Mouse (Mus musculus) lung, postnatal 36 days (tissue): ENCODE results near the gene Gm20388.

Source experiments
- DNase-seq: peaks from one replicate; pipeline ENCODE4 v3.0.0; 2022; ENCODE audit warnings: mixed read lengths

Gene Gm20388

DNA sequence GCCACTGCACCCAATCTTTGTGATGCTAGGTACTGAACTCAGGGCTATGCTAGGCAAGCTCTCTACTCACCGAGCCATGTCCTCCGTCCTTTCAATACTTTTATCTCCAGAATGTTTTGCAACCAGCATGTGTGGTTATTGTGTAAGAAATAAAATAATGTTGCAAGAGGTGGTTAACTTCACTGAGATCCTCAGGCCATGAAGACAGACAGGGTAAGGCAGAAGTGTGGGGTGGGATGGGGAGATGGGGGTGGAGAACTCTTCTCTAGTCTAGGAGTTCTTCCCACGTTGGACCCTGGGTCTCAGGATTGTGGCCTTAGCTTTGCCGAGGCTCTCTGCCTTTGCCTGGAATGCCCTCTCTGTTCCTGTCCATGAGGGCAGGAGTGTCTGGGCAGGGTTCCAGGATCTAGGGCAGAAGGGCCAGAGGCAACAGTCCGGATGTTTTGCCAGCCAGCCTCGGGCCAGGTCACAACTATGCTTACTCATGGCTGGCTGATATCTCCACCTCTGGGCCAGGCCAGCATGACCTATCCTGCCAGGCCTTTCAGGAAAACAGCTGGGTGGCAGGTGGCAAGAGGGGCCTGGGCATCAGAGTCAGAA, 1785.0 kb downstream of the Gm20388 start:
- peak; percentile 87 for DNase-seq

- no peak for DNase-seq
Observed at GRCm38 (mm10) chr8:121697735-121698614, 1787.3 kb downstream of the Gm20388 start.

- no peak for DNase-seq
Observed at GRCm38 (mm10) chr8:121698615-121699101, 1788.0 kb downstream of the Gm20388 start.

GRCm38 (mm10) chr8:121699936-121700335, 1789.3 kb downstream of the Gm20388 start:
- no peak for DNase-seq

- no peak for DNase-seq
Observed at GRCm38 (mm10) chr8:121705174-121705573, 1794.5 kb downstream of the Gm20388 start.

- no peak for DNase-seq
Observed at GRCm38 (mm10) chr8:121706956-121707355, 1796.3 kb downstream of the Gm20388 start.

- DNase-seq: no peak
Observed at GRCm38 (mm10) chr8:121708406-121708805, 1797.8 kb downstream of the Gm20388 start.

- no peak for DNase-seq
Observed at GRCm38 (mm10) chr8:121717502-121717901, 1806.9 kb downstream of the Gm20388 start.

GRCm38 (mm10) chr8:121717982-121718425, 1807.4 kb downstream of the Gm20388 start:
- peak; percentile 88 for DNase-seq

DNA sequence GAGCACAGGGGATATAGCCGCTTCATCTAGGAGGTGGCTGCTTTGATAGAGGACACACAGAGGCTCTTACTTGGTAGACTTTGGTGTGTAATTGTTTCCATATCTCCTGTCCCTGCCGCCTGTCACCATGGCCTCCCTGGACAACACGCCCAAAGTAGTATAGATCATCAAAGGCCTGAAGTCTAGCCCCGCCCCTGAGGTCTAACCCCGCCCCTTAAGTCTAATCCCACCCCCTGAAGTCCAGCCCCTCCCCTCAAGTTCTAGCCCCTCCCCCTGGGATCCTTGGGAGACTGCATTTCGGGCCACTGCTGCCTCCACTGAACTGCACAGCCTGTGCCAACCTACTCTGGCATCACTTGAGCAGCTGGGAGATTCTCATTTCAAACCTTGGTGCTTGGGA, 1808.3 kb downstream of the Gm20388 start:
- no peak for DNase-seq

DNA sequence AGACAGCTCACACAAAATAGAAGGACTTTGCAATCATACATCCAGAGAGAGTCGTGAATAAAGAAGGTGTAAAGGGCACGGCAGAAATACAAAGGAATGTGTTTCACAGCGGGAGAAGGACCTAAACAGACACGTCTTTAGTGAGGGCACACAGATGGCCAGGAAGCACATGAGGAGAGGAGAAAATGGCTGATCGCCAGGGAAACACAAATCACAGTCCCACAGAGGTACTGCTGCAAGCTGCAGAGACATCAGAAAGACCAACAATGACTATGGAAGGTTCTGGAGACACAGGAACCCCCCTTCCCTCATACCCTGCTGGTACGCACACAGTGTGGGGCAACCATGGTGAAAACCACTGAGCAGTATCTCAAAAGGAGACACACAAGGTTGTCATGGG, 1810.4 kb downstream of the Gm20388 start:
- DNase-seq: no peak

- no peak for DNase-seq
Observed at GRCm38 (mm10) chr8:121723846-121724245, 1813.2 kb downstream of the Gm20388 start.

- DNase-seq: no peak
Observed at GRCm38 (mm10) chr8:121727164-121727563, 1816.5 kb downstream of the Gm20388 start.

DNA sequence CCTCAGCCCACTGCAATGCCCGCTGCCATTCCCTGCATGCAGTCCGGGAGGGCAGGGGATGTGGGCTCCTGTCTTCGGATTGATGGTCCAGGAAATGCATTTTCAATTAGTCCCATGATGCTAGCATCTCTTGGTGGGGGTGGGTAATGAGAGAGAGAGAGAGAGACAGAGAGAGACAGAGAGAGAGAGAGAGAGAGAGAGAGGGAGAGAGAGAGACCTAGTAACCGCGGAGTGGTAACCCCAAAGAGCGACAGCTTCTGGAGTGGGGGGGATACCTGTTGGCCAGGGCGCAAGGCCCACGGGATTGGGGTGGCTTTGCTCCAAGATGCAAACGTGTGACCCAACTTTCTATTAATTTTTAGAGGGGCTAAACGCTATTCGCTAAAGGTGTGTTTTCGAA, 1818.7 kb downstream of the Gm20388 start, which contains the start of gene Jph3:
TSS of gene Jph3 (plus strand) at position 301 of the 400 bp plus-strand sequence.
- DNase-seq: no peak

GRCm38 (mm10) chr8:121729754-121730153, 1819.1 kb downstream of the Gm20388 start:
- DNase-seq: no peak

DNA sequence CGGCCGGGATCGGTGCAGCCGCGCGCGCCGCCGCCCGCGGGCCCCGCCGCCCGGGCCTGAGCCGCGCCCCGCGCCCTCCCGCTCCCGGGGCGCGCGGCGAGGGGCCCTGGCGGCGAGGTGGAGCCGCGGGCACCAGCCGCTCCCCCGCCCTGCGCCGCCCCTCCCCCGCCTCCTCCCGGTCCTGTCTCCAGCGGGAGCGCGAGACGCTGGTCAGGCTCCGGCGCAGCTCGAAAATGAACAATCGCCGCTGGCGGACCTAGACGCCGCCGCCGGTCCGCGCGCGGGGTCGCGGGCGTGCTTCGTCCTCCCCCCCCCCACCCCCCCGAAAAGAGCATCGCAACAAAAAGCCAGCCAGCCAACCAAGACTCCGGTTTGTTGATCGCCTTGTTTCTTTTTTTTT, 1819.5 kb downstream of the Gm20388 start:
- no peak for DNase-seq

DNA sequence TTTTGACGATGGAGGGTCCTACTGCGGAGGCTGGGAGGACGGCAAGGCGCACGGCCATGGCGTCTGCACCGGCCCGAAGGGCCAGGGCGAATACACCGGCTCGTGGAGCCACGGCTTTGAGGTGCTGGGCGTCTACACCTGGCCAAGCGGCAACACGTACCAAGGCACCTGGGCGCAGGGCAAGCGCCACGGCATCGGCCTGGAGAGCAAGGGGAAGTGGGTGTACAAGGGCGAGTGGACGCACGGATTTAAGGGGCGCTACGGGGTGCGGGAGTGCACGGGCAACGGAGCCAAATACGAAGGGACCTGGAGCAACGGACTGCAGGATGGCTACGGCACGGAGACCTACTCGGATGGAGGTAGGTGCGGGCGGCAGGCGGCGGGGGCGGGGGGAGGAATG, 1820.0 kb downstream of the Gm20388 start:
- no peak for DNase-seq

DNA sequence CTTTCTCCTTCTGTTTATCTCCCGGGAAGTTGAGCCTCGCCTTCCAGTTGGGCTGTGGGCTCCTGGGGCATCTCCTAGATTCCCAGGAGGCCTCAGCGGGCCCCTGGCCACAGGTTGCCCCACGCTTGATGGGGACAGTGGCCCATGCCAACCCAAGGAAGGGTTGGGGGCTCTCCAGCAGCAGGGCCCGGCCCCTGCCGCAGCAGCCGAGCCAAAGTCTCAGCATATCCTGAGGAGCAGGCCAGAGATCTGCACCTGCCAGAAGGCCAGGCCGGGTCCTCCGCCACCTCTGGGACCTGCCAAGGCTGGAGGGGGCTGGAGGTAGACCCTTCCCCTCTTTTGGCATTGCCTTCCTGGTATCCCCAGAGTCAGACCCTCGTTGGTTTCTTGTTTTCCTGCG, 1820.4 kb downstream of the Gm20388 start:
- no peak for DNase-seq

- DNase-seq: no peak
Observed at GRCm38 (mm10) chr8:121731471-121732333, 1821.1 kb downstream of the Gm20388 start.

DNA sequence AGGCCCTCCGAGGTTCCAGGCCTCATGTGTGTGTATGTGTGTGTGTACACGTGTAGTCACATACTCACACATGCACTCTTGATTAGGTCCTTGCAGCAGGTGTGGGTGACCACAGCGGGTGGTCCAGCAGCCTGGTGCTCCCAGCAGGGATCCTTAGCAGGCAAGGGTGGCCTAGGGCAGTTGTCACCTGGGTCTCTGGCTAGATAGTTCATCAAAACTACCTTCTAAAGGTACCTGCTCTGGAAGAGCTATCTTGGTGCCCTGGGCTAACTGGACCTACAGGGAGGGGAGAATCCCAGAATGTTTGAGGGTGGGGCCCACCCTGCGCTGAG, 1821.7 kb downstream of the Gm20388 start:
- no peak for DNase-seq

GRCm38 (mm10) chr8:121734262-121734661, 1823.6 kb downstream of the Gm20388 start:
- no peak for DNase-seq

GRCm38 (mm10) chr8:121736236-121736635, 1825.6 kb downstream of the Gm20388 start:
- peak; percentile 34 for DNase-seq

- no peak for DNase-seq
Observed at GRCm38 (mm10) chr8:121740721-121741120, 1830.1 kb downstream of the Gm20388 start.
